Mouse (Mus musculus) layer of hippocampus, adult 9-10 months (tissue): ENCODE results near the gene Amn1.
"Not testable (repeated sequence)": the region's sequence is repeated elsewhere in the genome, so short reads cannot be mapped to it uniquely, and the experiment has no call there.

Source experiments
- DNase-seq: peaks from one replicate; pipeline ENCODE4 v3.0.0; 2022; ENCODE audit warnings: low spot score

The Amn1 gene

GRCm38 (mm10) chr6:149188041-149188924 lies at the start of gene Amn1:
Gene Amn1 (minus strand): TSS chr6:149188712.
- peak; percentile 94 for DNase-seq

DNA sequence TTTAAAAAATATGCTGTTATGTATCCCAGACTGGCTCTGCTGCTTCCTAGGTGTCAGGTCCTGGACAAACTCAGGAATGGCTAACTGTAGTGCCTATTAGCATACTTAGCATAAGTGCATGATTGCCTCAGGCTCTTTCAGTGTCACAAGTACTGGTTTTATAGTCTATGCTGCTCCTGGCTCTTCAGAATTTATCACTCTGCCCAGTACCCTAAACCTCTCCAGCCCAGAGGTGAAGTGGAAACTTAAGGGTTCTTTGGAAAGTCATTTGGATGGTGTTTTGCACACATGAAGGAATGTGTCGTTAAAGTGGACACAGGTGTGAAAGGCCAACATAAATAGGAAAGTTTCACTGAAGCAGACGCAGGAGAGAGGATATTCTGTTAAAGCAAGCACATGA lies 48.3 kb upstream of the Amn1 start:
- DNase-seq, result no peak

DNA sequence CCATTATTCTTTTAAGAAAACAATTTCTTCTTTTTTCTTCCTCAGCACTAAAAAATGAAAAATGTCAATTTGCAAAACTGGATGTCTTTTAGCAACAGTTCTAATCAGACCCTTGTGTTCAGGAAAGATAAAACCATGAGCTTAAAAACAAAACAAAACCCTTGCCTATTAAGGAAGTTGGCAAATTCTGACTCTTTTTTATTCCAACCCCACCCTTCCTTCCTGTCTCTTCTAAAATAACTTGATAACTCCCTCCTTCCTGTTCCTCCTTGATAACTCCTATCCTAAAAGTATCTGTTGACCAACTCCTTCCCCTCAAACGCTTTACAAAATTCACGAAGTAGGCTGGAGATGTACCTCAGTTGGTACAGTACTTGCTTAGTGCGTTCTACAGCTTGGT lies 45.4 kb upstream of the Amn1 start:
- no peak for DNase-seq

DNA sequence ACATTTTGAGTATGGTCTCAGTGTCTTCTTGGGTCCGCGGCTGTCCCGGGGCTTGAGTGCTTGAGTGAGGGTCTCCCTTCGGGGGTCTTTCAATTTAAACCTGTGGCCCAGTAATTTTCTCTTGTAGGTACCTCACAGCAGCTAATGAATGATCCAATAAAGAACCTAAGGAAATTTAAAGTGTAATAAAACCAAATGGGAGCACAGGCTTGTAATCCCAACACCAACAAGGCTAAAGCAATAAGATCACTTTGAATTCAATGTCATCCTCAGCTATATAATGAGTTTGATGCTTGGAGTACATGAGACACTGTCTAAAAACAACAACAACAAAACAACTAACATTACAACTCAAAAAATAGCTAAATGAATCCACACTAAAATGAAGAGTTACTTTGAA lies 36.2 kb upstream of the Amn1 start:
- no peak for DNase-seq

- DNase-seq, result no peak
These were observed 32.8 kb upstream of the Amn1 start for GRCm38 (mm10) chr6:149221296-149221695.

DNA sequence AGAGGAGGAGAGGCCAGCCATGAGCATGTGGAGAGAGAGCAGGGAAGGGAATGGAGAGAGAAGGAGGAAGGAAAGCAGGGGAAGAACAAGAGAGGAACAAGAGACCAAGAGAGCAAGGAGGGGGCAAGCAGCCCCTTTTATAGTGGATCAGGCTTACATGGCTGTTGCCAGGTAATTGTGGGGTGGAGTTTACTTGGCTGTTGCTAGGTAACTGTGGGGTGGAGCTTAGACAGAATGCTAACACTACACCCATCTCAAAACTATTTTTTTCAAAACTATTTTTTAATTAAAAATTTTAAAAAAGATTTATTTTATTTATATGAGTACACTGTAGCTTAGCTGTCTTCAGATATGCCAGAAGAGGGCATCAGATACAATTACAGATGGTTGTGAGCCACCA lies 10.1 kb upstream of the Amn1 start:
- DNase-seq, result no peak

DNA sequence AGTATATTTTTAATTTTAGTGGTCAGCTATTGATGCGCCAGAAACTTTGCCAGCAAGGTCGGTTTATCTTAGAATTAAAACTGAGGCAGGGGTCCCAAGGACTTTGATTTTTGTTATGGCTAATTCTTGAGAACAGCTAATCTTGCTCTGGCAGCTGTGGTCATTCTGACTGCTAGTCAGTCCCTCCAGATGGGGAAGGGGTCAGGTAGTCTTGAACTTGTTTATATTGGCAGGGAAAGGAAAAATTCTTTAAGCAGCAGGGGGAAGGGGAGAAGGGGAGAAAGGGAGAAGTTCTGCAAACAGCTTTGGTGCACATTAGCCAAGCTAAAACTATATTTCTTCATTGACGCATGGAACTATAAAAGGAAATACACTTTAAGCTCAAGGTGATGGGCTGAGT lies 8.6 kb upstream of the Amn1 start:
- DNase-seq, result no peak

DNA sequence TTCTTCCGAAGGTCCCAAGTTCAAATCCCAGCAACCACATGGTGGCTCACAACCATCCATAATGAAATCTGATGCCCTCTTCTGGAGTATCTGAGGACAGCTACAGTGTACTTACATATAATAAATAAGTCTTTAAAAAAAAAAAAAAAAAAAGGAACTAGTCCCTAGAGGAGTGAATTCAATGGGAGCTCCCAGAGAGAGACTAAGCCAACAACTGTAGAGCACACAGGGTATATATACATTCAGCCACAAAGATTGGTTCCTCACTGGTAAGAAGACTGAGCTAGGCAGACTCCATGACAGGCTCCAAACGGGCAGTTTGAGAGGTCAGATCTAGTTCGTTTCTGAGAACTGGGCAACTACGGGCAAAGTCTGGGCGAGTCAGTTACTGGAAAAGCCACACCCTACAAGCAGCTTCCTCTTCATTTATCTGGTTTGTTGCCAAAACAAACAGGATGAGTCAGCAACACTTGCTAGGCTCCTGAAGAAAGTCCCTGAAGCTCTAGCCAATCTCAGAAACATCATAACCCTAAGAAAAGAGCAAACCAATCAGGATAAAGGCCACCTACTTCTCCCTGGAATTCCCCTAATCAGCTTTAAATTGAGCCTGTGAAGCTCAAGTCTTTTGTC lies 4.9 kb upstream of the Amn1 start:
- no peak for DNase-seq

- DNase-seq, result not testable (repeated sequence)
These were observed 3.4 kb upstream of the Amn1 start for GRCm38 (mm10) chr6:149191951-149192350.

GRCm38 (mm10) chr6:149189340-149189922 lies 919 bp upstream of the Amn1 start:
- DNase-seq, result no peak

DNA sequence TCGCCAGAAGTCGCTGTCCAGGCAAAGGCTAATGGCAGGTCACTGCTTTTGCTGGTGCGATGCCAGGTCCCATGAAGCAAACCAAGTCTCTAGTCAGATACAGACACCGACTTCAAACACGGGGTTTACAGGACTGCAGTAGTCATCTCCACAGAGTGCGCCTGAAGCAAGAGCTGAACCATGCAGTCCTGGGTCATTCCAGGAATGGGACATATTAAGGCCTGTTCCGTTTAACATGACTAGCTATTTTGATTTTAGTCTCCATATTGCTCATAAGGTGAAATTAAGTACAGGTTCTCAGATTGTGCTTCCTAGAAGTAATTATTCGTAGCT lies 379 bp upstream of the Amn1 start:
- DNase-seq, result no peak

GRCm38 (mm10) chr6:149187371-149187770 lies 1.1 kb downstream of the Amn1 start:
- DNase-seq, result no peak

DNA sequence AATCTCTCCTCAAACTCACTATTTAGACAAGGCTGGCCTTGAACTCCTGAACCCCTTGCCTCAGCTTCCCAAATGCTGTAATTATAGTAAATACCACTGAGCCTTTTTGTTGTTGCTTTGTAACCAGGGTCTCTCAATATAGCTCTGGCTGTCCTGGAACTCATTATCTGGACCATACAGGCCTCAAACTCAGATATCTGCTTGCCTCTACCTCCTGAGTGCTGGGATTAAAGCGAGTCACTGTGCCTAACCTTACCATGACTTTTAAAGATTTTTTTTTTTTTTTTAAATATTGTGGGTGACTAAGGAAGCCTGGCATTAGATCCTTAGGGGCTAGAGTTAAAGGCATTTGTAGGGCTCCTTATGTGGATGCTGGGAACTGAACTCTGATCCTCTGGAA lies 4.5 kb downstream of the Amn1 start:
- DNase-seq, result no peak

DNA sequence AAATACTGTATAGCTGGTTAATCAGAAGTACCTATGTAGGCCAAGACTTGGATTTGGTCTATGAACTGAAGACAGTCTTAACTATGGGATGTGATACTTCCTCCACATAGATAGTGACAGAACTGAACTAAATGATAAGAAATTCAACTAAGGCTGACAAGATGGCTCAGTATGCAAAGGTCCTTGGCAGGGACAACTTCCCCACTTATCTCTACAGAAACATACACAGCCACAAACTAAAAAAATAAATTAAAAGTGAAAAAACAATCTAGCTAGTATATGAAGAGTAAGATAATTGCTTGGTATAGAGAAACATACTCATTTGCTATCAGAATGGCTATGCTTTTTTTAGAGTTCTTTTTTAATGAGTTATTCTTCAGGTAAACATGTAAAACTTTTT lies 9.4 kb downstream of the Amn1 start:
- no peak for DNase-seq

GRCm38 (mm10) chr6:149174932-149175570 lies 13.5 kb downstream of the Amn1 start:
- no peak for DNase-seq

GRCm38 (mm10) chr6:149173831-149174625 lies 14.5 kb downstream of the Amn1 start:
- DNase-seq, result no peak

DNA sequence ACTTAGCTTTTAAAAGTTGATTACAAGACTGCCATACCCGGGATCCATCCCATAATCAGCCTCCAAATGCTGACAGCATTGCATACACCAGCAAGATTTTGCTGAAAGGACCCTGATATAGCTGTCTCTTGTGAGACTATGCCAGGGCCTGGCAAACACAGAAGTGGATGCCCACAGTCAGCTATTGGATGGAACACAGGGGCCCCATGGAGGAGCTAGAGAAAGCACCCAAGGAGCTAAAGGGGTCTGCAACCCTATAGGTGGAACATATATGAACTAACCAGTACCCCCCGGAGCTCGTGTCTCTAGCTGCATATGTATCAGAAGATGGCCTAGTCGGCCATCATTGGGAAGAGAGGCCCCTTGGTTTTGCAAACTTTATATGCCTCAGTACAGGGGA lies 18.5 kb downstream of the Amn1 start:
- DNase-seq, result not testable (repeated sequence)

DNA sequence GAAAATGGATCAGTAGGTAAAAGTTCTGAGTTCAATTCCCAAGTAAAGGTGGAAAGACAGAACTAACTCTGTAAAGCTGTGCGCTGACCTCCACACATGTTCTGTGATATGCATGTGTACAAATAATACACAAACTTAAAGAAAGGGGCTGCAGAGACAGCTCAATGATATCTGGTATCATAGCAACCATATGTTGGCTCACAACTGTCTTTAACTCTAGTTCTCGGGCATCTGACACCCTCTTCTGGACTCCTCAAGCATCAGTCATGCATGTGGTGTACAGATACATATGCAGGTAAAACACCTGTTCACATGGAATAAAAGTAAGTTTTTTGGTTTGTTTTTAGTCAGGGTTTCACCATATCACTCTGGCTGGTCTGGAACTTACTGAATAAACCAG lies 20.1 kb downstream of the Amn1 start:
- DNase-seq, result no peak

GRCm38 (mm10) chr6:149167672-149168071 lies 20.8 kb downstream of the Amn1 start:
- DNase-seq, result no peak

DNA sequence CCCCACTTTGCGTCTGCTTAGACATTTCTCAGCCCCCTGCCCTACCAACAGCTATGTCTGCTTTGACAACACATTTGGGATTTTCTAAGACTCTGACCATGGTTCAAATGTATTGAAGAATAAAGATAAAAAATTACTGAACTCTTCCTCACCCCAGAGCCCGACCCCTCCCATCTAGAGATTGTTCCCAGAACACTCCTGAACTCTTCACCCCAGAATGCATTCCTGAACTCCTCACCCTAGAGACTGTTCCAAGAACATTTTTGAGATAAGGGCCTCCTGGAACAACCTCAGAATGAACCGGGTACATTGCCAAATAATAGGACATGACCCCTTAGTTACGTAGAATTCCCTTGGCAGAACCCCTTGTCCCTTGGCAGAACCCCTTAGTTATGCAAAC lies 21.5 kb downstream of the Amn1 start:
- DNase-seq, result not testable (repeated sequence)

DNA sequence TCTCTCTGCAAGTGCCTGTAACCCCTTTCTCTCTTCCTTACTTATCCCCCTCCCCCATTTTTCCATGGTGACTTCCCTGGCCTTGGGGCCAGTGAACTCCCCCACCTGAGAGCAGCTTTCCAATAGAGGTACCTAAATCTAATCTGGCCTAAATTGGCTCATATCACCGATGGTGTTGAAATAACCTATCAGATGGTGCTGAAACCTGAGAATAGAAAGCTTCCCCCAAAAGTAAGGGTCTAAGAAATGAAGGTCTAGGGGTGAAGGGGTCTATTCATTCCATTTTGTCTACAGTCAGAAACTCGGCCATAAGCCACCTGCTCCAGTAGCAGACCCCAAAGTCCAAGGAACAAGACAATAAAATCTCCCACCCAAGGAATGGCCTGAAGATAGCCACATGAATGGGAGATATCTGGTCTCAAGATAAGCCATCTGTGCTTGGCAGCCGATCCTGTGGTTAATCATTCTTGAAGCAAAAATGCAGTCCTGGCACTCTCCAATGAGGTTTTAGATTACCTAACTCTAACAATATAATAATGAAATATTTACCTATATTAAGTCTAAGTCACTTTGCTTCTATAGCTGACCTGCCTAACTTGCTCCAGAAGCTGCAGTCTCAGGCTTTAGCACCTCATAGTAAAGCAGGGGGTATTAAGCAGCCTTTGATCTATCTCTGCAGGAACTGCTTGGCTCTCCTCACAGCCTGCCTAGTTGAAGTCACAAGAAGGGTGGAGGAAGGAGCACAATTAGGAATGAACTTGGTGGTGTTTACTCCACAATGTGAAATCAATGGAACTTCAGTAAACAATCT lies 33.3 kb downstream of the Amn1 start:
- no peak for DNase-seq
